Comparison of ENCODE assay signal across 16 mouse cellular contexts in genomic region chr1:118402966-118403365, GRCm38 (mm10).
"Had no signal": no experiment of that assay in that cellular context is flagged by ENCODE, and none has a peak within 500 bp of the region (broad histone marks: within the 10 kb centered on the region; RNA-seq: fewer than 3 reads in every experiment).

No protein-coding gene starts in this region.

- ATAC-seq: midbrain, embryonic 16.5 days had no signal

- H3K4me1 ChIP-seq: limb, embryonic 12.5 days; midbrain, embryonic 10.5 days had no signal

- H3K4me3 ChIP-seq: layer of hippocampus, adult 2 months; limb, embryonic 12.5 days; midbrain, embryonic 10.5 days; neural tube, embryonic 13.5 days had no signal

- H3K4me2 ChIP-seq: limb, embryonic 12.5 days; lung, embryonic 14.5 days; neural tube, embryonic 13.5 days had no signal

- H3K27ac ChIP-seq: layer of hippocampus, adult 2 months; limb, embryonic 12.5 days; liver, embryonic 14.5 days; midbrain, embryonic 10.5 days; neural tube, embryonic 13.5 days had no signal

- H3K9me3 ChIP-seq: limb, embryonic 12.5 days; midbrain, embryonic 10.5 days; neural tube, embryonic 13.5 days had no signal

- H3K27me3 ChIP-seq: limb, embryonic 12.5 days; neural tube, embryonic 13.5 days had no signal

- DNase-seq: kidney, postnatal 10 days; kidney, postnatal 4 days; lung, embryonic 14.5 days; lung, postnatal 10 days; lung, postnatal 4 days; retina, postnatal 1 day; right cerebral cortex, postnatal 4 days; spleen, adult 18-20 months; thymus, adult 18-20 months; thymus, postnatal 25 days had no signal

- H3K9ac ChIP-seq: limb, embryonic 12.5 days; liver, embryonic 14.5 days; lung, embryonic 14.5 days; neural tube, embryonic 13.5 days had no signal
